Mouse (Mus musculus) cerebellum, postnatal 10 days (tissue): ENCODE data around the gene Large2.
A peak's percentile ranks its signal among the peaks of the same experiment; 100 is the strongest.

ENCODE experiments used
- DNase-seq, 2 experiments: peaks; one replicate each; pipeline ENCODE4 v3.0.0; 2021; ENCODE audit warnings: mixed read lengths in 2 of 2

Large2 gene

DNA sequence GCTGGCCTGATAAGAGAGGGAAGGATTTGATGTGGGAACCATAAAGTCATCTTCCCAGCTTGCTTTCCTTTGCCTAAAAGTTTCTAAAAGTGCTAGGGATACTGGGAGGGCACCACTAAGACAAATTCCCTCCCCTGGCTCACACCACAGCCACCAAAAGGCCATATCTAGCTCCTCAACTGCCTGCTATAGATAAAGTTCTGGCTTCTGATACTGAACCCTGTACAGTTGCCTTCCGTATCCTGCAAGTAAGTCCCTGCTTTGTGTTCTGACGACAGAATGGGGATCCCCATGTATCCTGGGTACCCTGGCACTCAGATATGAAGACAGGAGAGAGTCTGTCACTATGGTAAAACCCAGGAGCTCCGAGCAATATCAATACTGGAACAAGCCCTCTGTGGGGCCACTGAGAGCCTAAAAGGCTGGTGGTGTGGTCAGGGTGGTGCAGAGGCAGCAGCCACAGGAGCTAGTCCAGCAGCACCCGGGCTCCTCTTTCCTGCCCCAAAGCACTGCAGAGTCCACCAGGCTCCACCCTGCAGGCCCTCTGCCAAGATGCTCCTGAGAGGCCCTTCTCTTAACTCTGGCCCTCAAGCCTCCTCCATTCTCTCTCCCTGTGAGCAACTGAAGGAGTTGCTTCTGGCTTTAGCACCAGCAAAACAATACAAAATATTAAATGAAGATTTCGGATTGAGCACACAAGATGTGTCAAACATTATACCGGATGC, 15.7 kb upstream of the Large2 start:
- peak; percentile 67 to 73 for DNase-seq

GRCm38 (mm10) chr2:92389645-92390044, 15.0 kb upstream of the Large2 start:
- DNase-seq, result peak in 1 of 2 experiments; percentile 11

DNA sequence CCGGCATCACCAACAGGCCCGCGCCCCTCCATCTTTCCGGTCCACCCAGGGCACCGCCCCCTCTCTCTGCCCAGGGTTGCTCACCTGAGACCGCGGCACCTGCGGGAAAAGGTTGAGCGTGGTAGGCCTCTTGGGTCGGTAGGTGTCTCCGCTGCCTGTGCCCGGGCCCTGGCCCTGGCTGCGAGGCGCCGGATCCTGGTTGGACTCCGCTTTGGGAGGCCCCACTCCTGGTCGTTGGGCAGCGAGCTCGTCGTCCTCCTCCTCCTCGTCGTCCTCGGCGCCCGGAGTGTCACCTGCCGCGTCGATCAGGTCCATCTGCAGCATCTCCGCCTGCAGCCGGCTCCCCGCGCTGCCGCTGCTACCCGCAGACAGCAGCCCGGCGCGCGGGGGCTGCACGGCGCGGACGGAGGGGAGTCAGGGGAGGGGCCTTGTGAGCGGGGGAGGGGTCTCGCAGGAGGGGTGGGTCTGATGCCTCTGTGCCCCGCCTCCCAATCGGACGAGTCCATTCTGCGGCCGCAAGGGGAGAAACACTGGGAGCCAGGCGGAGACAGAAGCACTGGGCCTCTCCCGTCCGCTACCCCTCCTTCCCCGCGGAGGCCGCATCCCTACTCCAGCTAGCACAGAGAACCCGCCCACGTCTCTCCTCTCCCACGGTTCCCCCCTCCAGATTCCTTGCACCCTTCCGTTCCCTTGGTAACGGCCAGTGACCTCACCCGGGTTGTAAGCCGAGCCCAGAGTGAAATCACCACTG, 14.4 kb upstream of the Large2 start:
- peak; percentile 89 to 94 for DNase-seq

DNA sequence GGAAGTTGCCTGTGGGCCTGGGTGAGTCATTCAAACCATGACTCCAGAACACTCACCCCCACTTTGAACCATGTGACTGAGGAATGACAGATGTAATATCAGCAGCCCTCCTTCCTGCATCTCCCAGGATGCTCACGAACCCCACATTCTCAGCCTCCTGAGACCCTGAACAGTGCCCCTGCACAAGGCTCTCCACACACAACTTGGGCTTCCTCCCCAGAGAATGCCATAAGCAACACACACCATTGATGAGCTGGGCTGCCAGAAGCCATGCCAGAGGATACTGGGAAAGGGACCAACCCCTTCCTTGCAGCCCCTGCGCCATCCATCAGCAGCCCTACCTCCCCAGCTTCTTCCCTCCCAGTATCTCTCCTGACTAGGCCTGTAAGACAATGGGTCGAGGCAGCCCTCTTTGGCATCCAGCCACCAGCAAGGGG, 13.4 kb upstream of the Large2 start:
- DNase-seq, result peak; percentile 49 to 51

- DNase-seq, result peak in 1 of 2 experiments; percentile 26
Observed at GRCm38 (mm10) chr2:92387646-92388045, 13.0 kb upstream of the Large2 start.

DNA sequence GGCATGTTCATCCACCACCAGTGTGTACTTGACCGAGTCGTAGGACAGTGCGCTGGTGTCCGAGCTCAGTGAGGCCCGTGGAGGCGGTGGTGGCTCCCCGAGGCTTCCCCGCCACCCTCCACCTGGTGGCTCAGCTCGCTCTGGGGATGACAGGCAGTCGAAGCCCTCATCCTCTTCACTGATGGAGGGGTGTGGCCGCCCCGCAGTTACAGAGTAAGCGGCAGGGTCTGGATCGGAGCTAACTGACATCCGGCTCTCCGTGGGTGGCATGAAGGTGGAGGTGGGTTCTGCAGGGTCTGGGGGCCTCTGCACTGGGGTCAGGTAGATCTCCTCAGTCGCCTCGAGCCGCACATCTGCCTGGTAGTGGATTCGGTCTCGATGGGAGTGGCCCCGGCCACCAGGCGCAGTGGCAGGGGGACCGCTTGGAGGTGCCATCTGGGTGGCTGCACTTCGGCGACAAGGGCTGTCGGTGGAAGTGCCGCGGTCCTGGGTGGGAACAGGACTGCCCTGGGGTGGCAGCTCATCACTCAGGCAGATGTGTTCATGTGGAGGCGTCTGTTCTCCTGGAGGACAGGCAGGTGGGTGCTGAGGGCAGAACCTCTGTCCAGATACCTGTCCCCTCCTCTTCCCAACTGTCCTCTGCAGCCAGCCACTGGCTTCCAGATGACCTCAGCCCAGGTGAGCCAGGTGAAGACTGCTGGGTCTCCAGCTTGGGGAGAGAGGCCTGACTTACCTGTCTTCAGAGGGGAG, 12.3 kb upstream of the Large2 start:
- DNase-seq, result peak in 1 of 2 experiments; percentile 37

GRCm38 (mm10) chr2:92385113-92386051, 10.7 kb upstream of the Large2 start:
- peak; percentile 43 to 51 for DNase-seq

DNA sequence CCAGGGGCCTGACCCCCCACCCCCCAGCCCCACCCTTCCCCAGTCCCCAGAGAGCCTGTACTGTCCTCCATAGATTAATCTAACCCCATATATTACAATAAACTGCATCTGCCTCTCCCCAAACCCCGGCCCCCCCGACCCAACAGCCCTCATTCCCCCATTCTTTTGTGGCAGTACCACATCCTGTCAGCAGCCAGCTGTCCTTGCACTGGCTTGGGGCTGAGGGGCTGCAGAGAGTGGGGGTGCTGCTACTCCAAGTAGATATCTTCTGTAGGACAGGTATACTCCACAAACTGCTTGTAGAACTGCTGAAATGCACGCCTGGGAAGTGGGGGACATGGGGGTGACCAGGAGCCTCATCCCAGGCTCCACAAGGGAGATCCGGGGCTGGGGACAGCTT, 9.4 kb upstream of the Large2 start:
- DNase-seq, result no peak

GRCm38 (mm10) chr2:92382759-92383158, 8.1 kb upstream of the Large2 start:
- DNase-seq, result no peak

DNA sequence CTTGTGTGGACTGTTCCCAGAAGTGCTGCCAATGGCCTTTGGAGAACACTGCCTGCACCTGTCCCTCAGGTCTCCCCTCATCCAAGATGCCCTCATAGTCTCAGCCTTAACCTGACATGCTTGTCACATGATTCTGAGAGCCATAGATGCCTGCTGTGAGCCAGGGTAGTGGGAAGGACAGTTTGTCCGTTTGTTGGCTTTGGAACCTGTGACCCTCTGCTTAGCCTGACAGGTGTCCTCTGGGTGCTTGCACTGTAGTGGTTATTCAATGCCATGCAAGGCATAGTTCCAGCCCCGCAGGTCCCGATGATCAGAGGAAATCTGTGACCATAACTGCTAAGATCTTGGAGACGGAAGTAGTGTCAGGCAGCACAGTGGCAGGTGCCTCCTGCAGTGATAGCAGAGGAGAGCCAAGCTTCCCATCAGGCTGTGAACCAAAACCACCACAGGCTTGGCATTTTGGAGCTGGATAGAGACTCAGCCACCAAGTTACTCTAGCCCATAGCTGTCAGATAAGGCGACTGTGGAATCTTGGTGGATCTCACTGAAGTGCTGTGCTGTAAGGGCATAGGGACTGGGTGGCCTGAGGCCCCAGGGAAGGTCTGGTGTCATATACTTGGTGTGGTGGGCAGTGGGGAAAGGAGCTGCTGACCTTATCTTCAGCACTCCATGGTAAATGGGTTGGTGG, 7.4 kb upstream of the Large2 start, which contains the start of gene 1700029I15Rik:
Gene 1700029I15Rik (plus strand): TSS at position 638 of the 688 bp plus-strand sequence.
- peak; percentile 49 to 61 for DNase-seq

DNA sequence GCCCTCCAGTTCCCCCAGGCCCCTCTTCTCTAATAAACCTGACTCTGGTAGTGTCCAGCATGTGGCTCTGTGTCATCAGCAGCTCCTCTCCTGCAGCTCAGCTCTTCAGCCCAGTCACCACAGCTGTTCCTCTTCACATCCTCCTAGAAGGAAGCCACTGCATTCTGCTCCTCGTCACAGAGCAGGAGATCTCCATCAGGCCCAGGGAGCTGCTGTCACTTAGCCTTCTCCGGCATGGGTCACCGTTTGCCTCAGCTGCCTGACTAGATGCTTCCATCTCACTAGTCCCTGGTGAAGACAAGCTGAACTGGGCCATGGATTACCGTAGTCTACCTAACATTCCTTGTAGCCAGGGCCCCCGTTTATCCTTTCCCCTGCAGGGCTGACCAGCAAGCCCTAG, 6.5 kb upstream of the Large2 start:
- DNase-seq, result no peak

- no peak for DNase-seq
Observed at GRCm38 (mm10) chr2:92380495-92381050, 5.9 kb upstream of the Large2 start.

DNA sequence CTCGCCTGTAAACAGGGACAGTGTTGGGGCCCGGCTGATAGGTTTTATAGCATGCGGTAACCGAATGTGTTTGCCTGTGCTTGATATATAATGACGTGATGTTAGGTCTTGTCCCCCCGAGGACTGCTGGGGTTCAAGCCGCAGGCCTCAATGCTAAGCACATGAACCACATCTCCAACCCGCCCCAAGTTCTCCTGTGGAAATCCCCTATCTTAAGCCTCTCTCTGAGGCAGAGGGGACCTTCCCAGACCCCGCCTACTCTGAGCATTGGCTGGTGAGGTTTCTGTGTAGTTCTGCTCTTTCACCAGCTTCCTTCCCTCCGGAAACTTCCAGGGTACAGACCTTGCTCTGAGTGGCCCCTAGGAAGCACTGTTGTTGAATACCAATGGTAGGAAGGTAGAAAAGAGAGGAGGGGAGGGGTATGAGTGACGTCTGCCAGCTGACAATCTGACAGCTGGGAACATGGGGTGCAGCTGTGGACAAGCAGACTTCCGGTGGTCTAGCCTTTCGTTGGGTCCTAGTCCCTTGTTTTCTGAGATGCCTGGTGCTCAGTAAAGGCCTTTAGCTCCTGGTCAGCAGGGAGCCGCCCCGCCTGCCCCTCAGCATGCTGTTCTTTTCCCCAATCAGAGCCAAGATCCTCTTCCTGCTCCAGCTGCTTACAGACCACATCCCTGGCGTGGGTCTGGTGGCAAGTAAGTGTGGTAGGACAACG, 5.3 kb upstream of the Large2 start:
- DNase-seq, result no peak

- DNase-seq, result no peak
Observed at GRCm38 (mm10) chr2:92377320-92377719, 2.7 kb upstream of the Large2 start.

GRCm38 (mm10) chr2:92376300-92376699, 1.6 kb upstream of the Large2 start:
- no peak for DNase-seq

DNA sequence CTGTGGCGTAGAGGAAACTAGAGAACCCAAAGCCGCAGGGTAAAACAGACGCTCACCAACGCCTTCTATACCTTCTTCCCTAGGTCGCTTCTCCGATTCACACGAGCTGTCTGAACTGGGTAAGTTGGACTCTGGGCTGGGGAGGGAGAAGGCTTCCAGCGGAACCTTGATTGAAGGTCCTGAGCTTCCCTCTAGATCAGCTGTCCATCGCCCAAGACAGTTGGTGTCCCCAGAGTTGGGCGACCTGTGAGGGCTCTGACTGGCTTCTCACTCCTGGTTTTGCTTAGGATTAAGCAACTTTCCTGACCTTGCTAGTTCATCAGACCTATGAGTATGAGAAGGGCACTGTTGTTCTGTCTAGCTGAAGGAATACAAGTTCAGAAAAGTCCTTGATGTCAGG, 1.1 kb upstream of the Large2 start:
- DNase-seq, result no peak

DNA sequence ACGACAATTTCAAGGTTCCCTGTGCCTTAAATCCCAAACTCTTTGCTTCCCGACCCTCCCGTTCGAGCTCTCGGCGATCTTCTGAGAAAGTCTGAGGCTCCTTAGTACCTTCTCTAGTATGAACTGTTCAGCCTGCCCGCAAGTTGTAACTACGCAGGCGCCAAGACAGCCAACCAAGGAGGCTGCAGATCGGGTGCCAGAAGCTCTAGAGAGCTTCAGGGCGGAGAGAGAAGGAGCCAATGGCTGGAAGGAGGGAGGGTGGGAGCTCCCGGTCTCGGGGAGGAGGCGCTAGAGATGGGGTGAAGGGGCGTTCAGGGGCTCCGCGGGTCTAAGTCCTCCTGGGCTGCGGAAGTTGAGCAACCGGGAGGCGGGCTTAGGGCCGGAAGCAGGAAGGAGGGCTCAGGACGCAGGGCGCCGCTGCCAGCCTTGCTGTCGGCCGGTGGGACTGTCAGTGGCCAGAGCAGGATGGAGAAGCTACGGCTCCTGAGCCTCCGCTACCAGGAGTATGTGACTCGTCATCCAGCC, 492 bp upstream of the Large2 start:
- peak; percentile 93 to 96 for DNase-seq

DNA sequence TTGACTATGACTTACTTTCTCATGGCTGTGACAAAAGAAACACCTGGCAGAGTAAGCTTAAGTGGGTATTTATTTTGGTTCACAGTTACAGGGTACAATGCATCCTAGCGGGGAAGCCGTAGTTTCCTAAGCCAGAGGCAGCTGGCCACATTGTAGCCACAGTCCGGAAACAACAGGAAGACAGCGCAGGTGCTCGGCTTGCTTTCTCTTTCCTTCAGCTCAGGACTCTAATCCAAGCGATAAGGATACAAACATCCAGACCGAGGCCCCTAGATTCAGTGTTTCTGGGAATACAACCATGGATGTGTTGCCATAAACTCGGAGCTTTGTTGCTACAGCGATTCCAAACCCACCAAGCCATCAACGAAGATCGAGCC, 1.2 kb downstream of the Large2 start:
- no peak for DNase-seq

- DNase-seq, result peak; percentile 87
Observed at GRCm38 (mm10) chr2:92372767-92373436, 1.8 kb downstream of the Large2 start.
